Mouse (Mus musculus): ENCODE data around the gene Ehmt2. TPM values are rescaled to one million over a fixed set of nuclear protein-coding genes. Genes with fewer than 3 reads are reported as not detected.
A peak's percentile ranks its signal among the peaks of the same experiment; 100 is the strongest.
"Not testable (repeated sequence)": the region's sequence is repeated elsewhere in the genome, so short reads cannot be mapped to it uniquely, and the experiment has no call there.

The Ehmt2 gene
- polyA plus RNA-seq, 1 experiment, result 30.6 TPM

DNA sequence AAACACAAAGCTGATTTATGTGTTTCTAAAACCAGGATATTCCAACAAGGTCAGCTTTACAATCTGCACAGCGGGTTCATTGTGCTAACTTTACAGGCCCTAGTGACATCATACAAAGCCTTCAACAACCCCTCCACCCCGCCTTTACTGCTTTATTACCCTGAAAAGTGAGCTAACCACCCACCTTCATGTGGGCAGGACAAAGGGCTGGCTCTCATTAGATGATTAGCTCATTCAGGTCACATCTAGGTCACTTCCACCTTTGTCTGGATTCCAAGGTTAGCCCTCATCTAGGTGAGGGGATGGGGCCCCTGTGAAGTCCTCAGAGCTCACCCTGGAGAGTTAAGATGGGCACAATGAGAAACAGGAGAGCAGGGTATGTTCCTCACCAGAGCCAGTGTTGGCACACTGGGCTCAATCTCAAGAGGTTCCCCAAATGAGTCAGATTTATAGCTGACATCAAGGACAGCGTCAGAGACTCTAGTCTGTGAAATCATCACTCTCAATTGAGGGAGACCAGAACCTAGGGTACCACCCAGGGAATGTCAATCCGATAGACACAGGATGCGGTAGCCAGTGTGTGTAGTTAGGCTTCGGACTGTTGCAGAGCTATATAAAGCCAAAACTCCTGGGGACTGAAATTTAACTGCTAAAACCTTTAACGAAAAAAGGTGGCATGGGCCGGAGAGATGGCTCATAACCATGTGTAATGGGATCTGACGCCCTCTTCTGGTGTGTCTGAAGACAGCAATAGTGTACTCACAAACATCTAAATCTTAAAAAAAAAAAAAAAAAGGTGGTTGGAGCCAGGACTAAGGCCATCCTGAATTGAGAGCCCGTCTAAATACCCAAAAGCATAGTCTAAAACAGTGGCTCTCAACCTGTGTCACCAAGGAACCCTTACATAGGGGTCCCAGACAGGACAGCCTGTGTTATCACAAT lies 52.5 kb downstream of the Ehmt2 start:
- Histone ChIP-seq H3K4me1 (ENCODE audit: control insufficient read depth, insufficient read depth, insufficient read length, low read length) (no peaks in the 10 kb centered on the region), H3K27ac (replicated peaks; ENCODE audit: low read depth, low read length) (no peak overlapping the region), H3K4me3 (ENCODE audit: insufficient read depth, low read depth, low read length) (peak overlapping the region; percentile 98)

DNA sequence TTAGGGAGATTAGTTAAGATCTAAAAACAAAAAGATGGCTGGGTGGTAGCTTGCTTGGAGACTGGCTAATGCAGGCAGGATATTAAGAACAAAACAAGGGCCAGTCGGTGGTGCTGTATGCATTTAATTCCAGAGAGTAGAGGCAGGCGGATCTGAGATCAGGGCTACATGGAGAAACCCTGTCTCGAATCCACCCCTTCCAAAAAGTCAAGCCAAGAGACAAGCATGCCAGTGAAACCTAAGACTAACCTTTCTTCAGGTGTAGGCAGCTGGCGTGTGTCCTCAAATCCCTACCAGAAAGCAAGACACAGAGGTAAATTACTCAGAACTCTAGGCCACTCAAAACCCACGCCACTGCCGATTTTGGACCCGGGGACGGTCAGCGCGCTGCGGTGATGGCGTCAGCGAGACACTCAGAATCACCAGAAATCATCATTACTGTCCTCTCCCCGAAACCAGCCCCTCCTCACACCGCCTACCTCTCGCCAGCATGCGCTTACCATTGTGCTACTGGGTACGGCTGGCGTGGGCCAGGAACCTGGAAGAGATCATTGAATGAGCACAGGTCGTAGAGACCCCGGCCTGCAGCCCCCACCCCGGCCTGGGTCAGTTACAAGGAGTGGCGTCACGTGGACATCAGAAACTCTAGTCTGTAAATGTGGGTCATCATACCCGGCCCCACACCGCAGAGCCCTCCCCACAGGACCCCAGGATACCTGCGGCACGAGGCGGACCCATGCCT lies 53.5 kb downstream of the Ehmt2 start:
- Histone ChIP-seq H3K4me3 (ENCODE audit: insufficient read depth, low read depth, low read length) (peak overlapping the region; percentile 98), H3K4me1 (ENCODE audit: control insufficient read depth, insufficient read depth, insufficient read length, low read length) (no peaks in the 10 kb centered on the region), H3K27ac (replicated peaks; ENCODE audit: low read depth, low read length) (peak overlapping the region; percentile 73)

DNA sequence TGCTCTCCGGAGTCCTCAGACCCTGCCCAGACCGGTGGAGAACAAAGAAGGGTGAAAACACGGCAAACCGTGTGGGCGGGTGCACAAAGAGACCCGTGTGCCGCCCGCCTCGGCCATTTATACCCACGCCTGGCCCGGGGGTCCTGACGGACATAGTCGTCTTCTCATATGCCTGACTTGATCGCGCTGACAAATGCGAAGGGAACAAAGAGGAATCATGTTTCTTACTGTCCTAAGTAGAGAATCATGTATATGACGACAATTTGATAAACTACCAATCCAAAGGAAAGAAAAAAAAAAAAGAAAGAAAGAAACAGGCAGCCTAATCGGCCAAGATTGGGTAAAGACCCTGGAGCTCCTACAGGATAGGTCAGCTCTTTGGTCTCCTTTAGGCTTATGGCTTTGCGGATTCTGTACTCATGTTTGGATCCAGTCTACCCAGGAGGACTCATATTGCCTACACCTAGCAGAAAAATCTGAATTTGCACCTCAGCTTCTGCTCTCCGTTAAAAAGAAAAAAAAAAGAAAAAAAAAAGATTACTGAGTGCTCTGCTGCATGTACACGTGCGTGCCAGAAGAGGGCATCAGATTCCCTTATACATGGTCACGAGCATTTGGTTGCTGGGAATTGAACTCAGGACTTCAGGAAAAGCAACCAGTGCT lies 54.2 kb downstream of the Ehmt2 start:
- H3K4me3 ChIP-seq (ENCODE audit: insufficient read depth, low read depth, low read length), result peak overlapping the region; percentile 98

DNA sequence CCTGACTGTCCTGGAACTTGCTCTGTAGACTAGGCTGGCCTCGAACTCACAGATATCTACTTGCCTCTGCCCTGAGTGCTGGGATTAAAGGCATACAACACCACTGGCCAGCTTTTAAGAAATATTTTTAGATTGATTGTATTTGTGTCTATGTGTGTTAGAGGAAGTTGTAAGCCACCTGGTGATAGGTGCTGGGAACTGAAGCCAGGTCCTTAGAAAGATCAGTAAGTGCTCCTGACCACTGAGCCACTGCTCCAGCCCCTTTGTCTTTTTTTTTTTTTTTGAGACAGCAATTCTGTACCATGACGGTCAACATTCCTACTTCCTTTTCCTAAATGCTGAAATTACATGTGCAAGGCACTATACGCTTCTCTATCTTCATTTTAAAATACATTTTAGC lies 55.0 kb downstream of the Ehmt2 start:
- Histone ChIP-seq H3K4me1 (ENCODE audit: control insufficient read depth, insufficient read depth, insufficient read length, low read length) (no peaks in the 10 kb centered on the region; the same call in 1 of the 2 replicates), H3K27ac (replicated peaks; ENCODE audit: low read depth, low read length) (no peak overlapping the region), H3K4me3 (ENCODE audit: insufficient read depth, low read depth, low read length) (no peak overlapping the region)

More for the DNA sequence above, 54.2 kb downstream of the Ehmt2 start:
- no peaks in the 10 kb centered on the region; the same call in 1 of the 2 replicates for H3K4me1 ChIP-seq (ENCODE audit: control insufficient read depth, insufficient read depth, insufficient read length, low read length)
- H3K27ac ChIP-seq (replicated peaks; ENCODE audit: low read depth, low read length), result peak overlapping the region; percentile 80

DNA sequence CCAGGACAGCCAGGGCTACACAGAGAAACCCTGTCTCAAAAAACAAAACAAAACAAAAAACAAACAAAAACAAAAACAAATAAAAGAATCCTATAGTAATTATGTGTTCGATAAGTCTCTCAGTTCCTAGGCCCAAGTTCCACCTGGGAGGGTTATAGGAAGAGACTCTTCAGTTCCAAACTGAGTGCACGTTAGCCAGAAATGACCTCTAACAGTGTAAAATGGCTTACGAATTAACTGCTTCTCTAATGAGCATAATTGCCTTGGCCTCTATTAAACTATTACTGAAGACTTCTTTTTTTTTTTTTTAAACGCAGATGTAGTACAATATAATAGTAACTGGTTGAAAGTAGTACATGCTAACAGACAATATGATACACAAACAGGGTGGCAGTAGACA lies 55.6 kb downstream of the Ehmt2 start:
- H3K4me1 ChIP-seq (ENCODE audit: control insufficient read depth, insufficient read depth, insufficient read length, low read length), result no peaks in the 10 kb centered on the region; the same call in 1 of the 2 replicates
- no peak overlapping the region for H3K27ac ChIP-seq (replicated peaks; ENCODE audit: low read depth, low read length)
- no peak overlapping the region for H3K4me3 ChIP-seq (ENCODE audit: insufficient read depth, low read depth, low read length)

DNA sequence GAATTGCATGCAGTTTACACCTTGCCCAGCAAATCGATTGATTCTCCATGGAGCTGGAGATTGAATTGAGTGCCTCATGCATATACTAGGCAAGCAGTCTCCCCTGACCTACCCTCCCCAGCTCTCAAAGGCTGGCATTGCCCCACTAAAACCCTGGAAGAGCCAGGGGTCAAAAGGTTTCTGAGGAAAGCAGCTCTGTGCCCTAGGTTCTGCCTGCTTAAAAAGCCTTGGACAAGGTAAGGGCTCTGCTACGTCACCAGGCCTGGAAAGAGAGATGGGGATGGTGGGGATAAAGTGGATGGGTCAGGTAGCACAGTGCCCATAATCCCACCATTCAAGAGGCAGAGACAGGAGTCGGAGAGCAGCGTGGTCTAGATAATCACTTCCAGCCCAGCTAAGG lies 56.6 kb downstream of the Ehmt2 start:
- H3K4me3 ChIP-seq (ENCODE audit: insufficient read depth, low read depth, low read length), result no peak overlapping the region

DNA sequence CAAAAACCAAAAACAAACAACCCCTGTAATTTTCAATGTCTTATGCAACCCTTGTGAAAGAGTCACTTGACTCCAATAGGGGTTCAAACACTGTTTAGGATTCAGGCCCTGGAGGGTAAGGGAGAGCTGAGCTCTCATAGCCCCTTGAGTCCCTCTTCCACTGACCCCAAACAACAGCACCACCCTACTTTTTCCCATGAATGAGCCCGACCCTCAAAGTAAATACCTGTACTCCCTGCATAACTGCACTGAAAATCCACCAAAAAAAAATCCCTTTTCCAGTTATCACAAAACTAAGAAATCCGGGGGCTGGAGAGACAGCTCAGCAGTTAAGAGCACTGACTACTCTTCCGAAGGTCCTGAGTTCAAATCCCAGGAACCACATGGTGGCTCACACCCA lies 57.6 kb downstream of the Ehmt2 start:
- Histone ChIP-seq H3K4me1 (ENCODE audit: control insufficient read depth, insufficient read depth, insufficient read length, low read length) (no peaks in the 10 kb centered on the region; the same call in 1 of the 2 replicates), H3K4me3 (ENCODE audit: insufficient read depth, low read depth, low read length) (no peak overlapping the region), H3K27ac (replicated peaks; ENCODE audit: low read depth, low read length) (no peak overlapping the region)

More for the DNA sequence above, 56.6 kb downstream of the Ehmt2 start:
- H3K27ac ChIP-seq (replicated peaks; ENCODE audit: low read depth, low read length), result no peak overlapping the region
- H3K4me1 ChIP-seq (ENCODE audit: control insufficient read depth, insufficient read depth, insufficient read length, low read length), result no peaks in the 10 kb centered on the region; the same call in 1 of the 2 replicates

DNA sequence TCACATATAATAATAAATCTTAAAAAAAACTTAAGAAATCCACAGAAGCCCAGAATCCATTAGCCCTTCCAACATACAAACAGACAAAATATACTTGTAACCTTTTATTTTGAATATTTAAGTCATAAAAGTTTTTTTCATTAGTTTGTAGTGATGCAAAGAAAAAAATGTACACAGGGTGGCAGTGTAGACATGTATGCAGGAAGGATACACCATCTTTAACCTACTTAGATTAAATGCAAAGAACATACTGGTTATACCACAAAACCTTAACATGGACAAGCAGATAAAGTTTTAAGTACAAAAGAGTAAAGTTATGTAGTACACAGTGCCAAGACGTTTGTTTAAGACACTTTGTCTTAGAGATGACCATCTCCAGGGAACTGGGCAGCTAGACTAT lies 58.1 kb downstream of the Ehmt2 start:
- H3K27ac ChIP-seq (replicated peaks; ENCODE audit: low read depth, low read length), result no peak overlapping the region
- H3K4me1 ChIP-seq (ENCODE audit: control insufficient read depth, insufficient read depth, insufficient read length, low read length), result no peaks in the 10 kb centered on the region; the same call in 1 of the 2 replicates
- no peak overlapping the region for H3K4me3 ChIP-seq (ENCODE audit: insufficient read depth, low read depth, low read length)

DNA sequence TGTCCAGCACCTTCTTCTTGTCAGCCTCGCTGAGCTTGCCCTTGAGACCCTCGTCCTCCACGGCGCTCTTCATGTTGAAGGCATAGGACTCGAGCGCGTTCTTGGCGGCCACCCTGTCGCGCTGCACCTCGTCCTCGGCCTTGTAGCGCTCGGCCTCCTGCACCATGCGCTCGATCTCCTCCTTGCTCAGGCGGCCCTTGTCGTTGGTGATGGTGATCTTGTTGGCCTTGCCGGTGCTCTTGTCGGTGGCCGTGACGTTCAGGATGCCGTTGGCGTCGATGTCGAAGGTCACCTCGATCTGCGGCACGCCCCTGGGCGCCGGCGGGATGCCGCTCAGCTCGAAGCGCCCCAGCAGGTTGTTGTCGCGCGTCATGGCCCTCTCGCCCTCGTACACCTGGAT lies 59.0 kb downstream of the Ehmt2 start:
- peak overlapping the region; percentile 27; the same call in 1 of the 2 replicates for H3K4me3 ChIP-seq (ENCODE audit: insufficient read depth, low read depth, low read length)
- not testable (repeated sequence) for H3K27ac ChIP-seq (replicated peaks; ENCODE audit: low read depth, low read length); H3K4me1 ChIP-seq (ENCODE audit: control insufficient read depth, insufficient read depth, insufficient read length, low read length)

DNA sequence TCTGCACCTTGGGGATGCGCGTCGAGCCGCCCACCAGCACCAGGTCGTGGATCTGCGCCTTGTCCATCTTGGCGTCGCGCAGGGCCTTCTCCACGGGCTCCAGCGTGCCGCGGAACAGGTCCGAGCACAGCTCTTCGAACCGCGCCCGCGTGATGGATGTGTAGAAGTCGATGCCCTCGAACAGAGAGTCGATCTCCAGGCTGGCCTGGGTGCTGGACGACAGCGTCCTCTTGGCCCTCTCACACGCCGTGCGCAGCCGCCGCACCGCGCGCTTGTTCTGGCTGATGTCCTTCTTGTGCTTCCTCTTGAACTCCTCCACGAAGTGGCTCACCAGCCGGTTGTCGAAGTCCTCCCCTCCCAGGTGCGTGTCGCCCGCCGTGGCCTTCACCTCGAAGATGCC lies 59.7 kb downstream of the Ehmt2 start:
- not testable (repeated sequence) for H3K4me3 ChIP-seq (ENCODE audit: insufficient read depth, low read depth, low read length); H3K4me1 ChIP-seq (ENCODE audit: control insufficient read depth, insufficient read depth, insufficient read length, low read length); H3K27ac ChIP-seq (replicated peaks; ENCODE audit: low read depth, low read length)

DNA sequence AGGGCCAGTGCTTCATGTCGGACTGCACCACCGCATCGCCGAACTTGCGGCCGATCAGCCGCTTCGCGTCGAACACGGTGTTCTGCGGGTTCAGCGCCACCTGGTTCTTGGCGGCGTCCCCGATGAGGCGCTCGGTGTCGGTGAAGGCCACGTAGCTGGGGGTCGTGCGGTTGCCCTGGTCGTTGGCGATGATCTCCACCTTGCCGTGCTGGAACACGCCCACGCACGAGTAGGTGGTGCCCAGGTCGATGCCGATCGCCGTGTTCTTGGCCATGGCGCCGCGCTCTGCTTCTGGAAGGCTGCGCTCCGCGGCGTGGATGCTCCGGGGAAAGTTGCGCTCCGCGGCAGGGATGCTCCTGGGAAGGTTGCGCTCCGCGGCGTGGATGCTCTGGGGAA lies 60.5 kb downstream of the Ehmt2 start:
- H3K4me1 ChIP-seq (ENCODE audit: control insufficient read depth, insufficient read depth, insufficient read length, low read length); H3K27ac ChIP-seq (replicated peaks; ENCODE audit: low read depth, low read length): not testable (repeated sequence)
- H3K4me3 ChIP-seq (ENCODE audit: insufficient read depth, low read depth, low read length), result peak overlapping the region; percentile 61

DNA sequence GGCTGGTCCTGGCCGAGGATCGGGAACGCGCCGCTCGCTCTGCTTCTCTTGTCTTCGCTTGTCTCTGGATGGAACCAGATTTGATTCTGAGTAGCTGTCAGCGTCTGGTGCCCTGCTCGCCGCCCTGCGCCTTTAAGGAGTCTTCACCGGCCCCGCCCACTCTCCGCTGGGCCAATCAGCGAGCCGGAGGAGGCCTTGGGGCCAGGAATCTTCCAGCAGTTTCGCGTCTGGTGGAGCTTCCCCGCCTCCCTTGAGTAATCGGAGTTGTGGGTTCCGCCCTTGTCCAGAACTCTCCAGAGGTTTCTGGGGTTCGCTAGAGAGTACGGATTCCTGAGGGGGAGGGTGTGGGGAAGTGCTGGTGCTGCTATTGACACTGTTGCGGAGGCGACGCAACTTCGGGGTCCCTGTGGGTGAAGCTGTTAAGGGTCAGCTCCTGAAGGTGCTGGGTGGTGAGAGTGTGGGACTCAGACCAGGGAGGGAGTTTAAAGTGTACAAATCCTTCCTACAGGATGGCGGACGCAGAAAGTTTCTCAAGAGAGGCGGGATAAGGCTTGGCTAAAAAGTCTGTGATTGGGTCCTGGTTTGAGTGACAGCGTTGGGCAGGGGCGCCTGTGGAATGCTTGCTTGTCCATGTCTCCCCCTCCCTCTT lies 61.0 kb downstream of the Ehmt2 start, which contains the start of gene Hspa1b:
Hspa1b (minus strand) TSS at position 109 of the 649 bp plus-strand sequence.
- H3K4me3 ChIP-seq (ENCODE audit: insufficient read depth, low read depth, low read length), result peak within 1 kb of the TSS; percentile 98
- peak within 1 kb of the TSS; percentile 100 for H3K27ac ChIP-seq (replicated peaks; ENCODE audit: low read depth, low read length)
- not testable (repeated sequence) for H3K4me1 ChIP-seq (ENCODE audit: control insufficient read depth, insufficient read depth, insufficient read length, low read length)

DNA sequence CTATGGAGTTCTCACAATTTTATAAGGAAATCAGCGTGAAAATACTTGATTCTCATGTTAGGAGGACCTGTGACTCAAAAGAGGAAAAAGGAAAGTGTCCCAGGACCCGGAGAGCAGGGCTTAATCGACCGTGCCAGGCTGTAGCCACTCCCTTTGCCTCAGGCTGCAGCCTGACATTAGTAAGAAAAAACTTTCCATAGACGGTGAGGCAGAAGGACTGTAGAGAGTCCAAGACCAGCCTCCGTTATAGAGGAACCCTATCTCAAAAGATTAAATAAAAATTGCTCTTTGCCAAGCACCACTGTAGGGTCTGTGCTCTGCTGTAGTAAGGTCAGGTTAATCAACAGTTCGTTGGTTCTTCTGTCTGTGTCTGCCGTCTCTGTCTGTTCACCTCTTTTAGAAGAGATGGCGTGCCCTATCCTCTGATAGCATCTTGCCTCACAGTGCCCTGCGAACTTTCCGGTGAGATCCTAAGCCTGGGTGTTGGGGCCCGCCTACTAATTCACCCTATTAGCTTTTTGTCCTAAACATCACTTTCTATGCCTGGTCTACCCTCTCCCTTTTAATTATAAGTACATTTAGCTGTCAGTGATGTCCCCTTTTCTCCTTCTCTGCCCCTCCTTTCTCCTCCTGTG lies 61.7 kb downstream of the Ehmt2 start:
- H3K4me3 ChIP-seq (ENCODE audit: insufficient read depth, low read depth, low read length), result peak overlapping the region; percentile 98
- H3K4me1 ChIP-seq (ENCODE audit: control insufficient read depth, insufficient read depth, insufficient read length, low read length), result no peaks in the 10 kb centered on the region; the same call in 1 of the 2 replicates
- peak overlapping the region; percentile 100 for H3K27ac ChIP-seq (replicated peaks; ENCODE audit: low read depth, low read length)
